Mouse (Mus musculus) heart, postnatal 14 days (tissue): ENCODE results near the gene Esyt1. TPM values are rescaled to one million over a fixed set of nuclear protein-coding genes. Genes with fewer than 3 reads are reported as not detected.

Experiments used
- DNase-seq, 2 experiments: peaks; one replicate each; pipeline ENCODE4 v3.0.0; 2021 to 2022
- intact Hi-C: fragments of 180-260 bp; cut with DNase I; formaldehyde crosslinking; loops from one replicate; pipeline ENCODE4 v1.15.1; 2025
- total RNA-seq, 2 experiments: library from RNA; stranded (reverse); gene quantifications; 2 replicates each; pipeline ENCODE4 v1.2.3; 2021

The Esyt1 gene
- total RNA-seq, 2 experiments from 2014 or later = 22.3 to 23.6 TPM

DNA sequence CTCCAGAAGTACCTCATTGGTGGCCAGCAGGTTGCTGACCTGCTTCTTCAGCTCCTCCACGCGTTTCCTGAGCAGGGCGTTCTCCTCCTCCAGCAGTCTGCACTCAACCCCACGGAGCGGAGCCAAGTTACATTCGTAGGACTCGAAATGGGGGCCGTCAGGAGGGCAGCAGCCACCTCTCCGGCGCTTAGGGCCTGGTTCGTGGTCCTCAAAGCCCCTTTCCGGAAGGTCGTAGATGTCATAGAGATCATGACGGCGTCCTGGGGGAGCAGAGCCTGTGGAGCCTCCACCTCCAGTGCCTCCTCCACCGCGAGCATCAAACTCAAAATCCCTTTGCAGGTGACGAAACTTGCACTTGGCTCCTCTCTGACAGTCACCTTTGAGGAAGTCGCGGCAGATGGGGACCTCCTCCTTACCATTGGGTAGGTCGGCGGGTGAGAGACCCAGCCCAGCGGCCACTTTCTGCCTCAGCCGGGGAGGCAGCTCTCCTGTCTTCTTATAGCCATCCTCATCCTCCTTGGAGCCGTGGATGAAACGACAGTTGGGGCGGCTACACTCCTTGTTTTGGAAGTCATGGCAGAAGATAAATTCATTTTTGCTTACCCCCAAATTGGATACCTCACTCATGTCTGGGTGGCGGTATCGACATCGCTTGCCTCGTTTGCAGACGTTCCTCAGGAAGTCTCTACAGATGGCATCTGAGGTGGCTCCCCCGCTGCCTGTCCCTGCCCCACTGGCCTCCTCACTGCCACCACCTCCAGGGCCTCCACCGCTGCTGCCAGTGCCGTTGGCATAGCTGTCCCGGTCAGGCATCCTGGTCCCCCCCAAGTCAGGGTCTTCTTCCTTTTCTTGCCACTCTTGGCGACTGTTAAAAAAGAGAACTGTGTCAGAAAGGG, 19.3 kb upstream of the Esyt1 start:
- no peak for DNase-seq

GRCm38 (mm10) chr10:128544151-128544657, 18.5 kb upstream of the Esyt1 start:
- intact Hi-C loops = no loop called here
- DNase-seq = no peak

More for the DNA sequence above, 19.3 kb upstream of the Esyt1 start:
- intact Hi-C loops = loop anchor here (5.0 kb wide), 1 partner anchor 67 kb away; no protein-coding TSS in a partner anchor

DNA sequence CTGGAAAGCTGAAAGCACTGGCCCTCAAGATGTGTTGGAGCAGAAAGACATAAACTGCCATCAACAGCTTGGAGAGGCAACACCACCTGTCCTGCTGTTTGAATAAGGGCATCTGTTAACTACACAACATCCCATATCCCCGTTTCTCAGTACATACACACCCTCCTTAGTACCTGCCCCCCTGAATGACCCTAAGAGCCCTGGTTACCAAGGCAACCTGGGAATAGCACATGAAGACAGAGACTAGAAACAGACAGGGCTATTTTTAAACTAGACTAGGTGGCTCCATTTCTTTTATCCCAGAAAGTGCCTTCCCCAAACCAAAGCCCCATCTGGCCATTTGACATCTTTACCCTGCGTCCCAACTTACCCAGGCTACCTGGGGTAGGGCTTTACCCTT, 17.4 kb upstream of the Esyt1 start:
- no peak for DNase-seq
- intact Hi-C loops = no loop called here

DNA sequence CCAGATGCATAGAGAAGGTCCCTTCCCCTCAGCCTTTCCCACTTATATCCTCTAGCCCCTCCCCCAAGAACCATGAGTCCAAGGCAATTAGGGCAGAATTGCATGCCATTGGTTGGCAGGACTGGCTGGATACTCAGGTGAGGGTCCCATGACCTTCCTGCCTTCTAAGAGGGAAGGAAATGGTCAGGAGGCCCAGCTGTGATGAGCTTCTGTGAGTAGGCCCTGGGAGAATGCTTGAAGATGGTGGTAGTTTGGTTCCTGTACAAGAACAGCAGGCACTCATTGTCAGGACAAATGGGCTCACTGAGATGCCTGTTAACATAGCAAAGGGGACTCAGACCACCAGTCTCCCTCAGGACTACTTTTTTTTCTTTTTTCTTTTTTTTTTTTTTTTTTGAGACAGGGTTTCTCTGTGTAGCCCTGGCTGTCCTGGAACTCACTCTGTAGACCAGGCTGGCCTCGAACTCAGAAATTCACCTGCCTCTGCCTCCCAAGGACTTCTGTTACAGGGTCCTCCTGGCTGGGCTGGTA, 12.7 kb upstream of the Esyt1 start:
- intact Hi-C loops = loop anchor here (5.0 kb wide), 1 partner anchor 131 kb away; no protein-coding TSS in a partner anchor
- no peak for DNase-seq

- DNase-seq = peak; percentile 85 to 91
- intact Hi-C loops = loop anchor here (1.0 to 5.0 kb wide), 2 partner anchors 78 to 129 kb away; no protein-coding TSS in a partner anchor
Observed at GRCm38 (mm10) chr10:128536266-128536940, 10.7 kb upstream of the Esyt1 start.

- intact Hi-C loops = loop anchor here (1.0 to 5.0 kb wide), 3 partner anchors 15 to 128 kb away; no protein-coding TSS in a partner anchor
- DNase-seq = no peak
Observed at GRCm38 (mm10) chr10:128535624-128536265, 10.1 kb upstream of the Esyt1 start.

- intact Hi-C loops = loop anchor here (2.0 to 5.0 kb wide), 2 partner anchors 14 to 128 kb away; no protein-coding TSS in a partner anchor
- no peak for DNase-seq
Observed at GRCm38 (mm10) chr10:128535206-128535605, 9.5 kb upstream of the Esyt1 start.

- DNase-seq = no peak
- intact Hi-C loops = no loop called here
Observed at GRCm38 (mm10) chr10:128526366-128527356, 990 bp upstream of the Esyt1 start.

GRCm38 (mm10) chr10:128524732-128525662, 674 bp downstream of the Esyt1 start:
- intact Hi-C loops = no loop called here

GRCm38 (mm10) chr10:128524111-128524731, 1.4 kb downstream of the Esyt1 start:
- no peak for DNase-seq
- intact Hi-C loops = no loop called here

More at GRCm38 (mm10) chr10:128524732-128525662, 674 bp downstream of the Esyt1 start:
- DNase-seq = peak; percentile 52 to 59

- DNase-seq = no peak
- intact Hi-C loops = no loop called here
Observed at GRCm38 (mm10) chr10:128522351-128522750, 3.3 kb downstream of the Esyt1 start.

GRCm38 (mm10) chr10:128520591-128520990, 5.1 kb downstream of the Esyt1 start:
- intact Hi-C loops = loop anchor here (2.0 kb wide), 1 partner anchor 14 kb away; no protein-coding TSS in a partner anchor
- no peak for DNase-seq

DNA sequence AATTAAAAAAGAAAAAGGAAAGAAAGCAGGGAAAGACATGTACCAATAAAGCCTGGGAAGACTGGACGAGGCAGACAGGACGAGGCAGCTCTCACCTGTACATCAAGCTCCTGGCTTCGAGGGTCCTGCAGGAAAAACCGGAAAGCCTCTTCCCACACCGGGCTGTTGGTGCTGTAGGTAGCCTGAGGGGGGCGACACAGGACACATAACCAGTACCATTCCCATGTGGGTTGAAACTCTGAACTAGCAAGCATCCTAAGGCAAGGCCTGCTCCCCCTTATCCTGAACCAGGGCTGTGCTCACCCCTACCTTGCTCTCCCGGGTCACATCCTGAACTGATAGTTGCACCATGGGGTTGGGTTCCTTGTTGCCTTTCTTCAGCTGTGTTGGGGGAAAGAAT, 6.8 kb downstream of the Esyt1 start:
- intact Hi-C loops = no loop called here

DNA sequence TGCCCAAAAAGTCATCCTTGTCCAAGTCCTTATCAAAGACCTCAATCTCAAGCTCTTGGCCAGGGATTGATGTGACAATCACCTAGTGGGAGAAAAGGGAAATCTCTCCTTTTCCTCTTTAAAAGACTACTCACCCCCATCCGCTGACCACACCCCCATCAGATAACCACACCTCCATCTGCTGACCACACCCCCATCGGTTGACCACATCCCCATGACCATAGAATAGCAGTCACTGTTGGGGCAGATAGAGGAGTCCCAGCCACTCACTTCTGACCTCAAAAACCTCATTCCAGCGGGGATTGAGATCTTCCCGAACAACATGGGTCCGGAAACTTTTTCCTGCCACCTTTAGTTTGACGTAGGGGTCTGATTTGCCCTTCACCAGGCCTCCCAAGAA, 9.0 kb downstream of the Esyt1 start:
- intact Hi-C loops = no loop called here
- DNase-seq = no peak

More for the DNA sequence above, 6.8 kb downstream of the Esyt1 start:
- peak; percentile 63 to 65 for DNase-seq

DNA sequence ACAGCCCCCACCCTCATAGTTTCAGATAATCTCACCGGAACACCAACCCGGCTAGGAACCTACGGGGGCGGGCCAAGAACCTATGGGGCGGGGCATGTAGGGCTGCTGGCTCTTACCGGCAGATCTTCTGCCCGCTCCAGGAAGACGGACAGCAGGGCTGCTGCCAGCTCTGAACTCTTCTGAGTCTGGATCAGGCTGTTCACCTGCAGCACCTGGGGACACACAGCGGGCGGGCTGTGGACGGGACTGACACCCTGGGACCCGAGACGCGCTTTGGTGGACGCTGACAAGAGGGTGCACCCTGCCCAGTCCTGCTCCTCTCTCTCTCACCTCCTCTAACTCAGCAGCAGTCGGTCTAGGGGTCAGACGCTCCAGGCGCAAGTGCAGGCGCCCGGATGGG, 9.6 kb downstream of the Esyt1 start:
- no peak for DNase-seq
- intact Hi-C loops = no loop called here

DNA sequence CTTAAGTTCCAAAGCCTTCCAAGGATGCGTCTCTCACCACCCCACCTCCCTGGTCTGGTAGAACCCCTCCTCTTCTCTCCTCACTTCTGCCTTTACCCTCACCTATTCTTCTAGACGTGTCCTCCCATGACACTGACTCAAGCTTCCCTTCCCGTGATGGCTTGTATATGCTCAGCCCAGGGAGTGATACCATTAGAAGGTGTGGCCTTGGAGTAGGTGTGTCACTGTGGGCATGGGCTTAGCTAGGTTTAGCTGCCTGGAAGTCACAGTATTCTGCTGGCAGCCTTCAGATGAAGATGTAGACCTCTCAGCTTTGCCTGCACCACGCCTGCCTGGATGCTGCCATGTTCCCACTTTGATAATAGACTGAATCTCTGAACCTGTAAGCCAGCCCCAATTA, 10.6 kb downstream of the Esyt1 start:
- intact Hi-C loops = no loop called here
- no peak for DNase-seq

DNA sequence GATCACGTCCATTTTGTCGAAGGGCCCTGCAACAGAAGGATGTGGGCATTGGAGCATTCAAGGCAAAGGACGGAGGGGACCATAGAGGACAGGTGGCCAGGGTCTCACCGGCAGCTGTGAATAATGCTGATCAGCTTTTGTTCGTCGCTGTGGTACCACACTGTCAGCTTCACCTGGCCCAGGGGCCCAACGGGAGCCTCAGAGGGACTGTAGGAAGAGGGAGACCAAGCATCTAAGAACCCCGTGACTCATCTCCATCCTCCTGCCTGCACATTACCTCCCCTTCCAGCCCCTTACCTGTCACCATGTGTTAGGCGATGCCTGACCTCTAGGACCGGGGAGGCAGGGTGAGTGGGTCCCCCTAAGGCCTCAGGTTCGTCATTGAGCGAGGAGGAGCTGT, 13.9 kb downstream of the Esyt1 start:
- DNase-seq = no peak
- intact Hi-C loops = no loop called here
